Mouse (Mus musculus) MEL-GATA-1-ER (cell line): ENCODE data around the gene Gm20388.

Experiments
- DNase-seq: peaks from one replicate; pipeline ENCODE4 v3.0.0-alpha.2; 2012; ENCODE audit warnings: low read depth; ENCODE audit errors: extremely low read depth

Gene Gm20388

GRCm38 (mm10) chr8:120381865-120382264 is 471.2 kb downstream of the Gm20388 start:
- no peak for DNase-seq

GRCm38 (mm10) chr8:120382436-120383203 is 472.0 kb downstream of the Gm20388 start:
- no peak for DNase-seq

- DNase-seq, result no peak
These were observed 472.5 kb downstream of the Gm20388 start for GRCm38 (mm10) chr8:120383204-120383560.

- DNase-seq, result no peak
These were observed 473.1 kb downstream of the Gm20388 start for GRCm38 (mm10) chr8:120383713-120384112.

- no peak for DNase-seq
These were observed 474.1 kb downstream of the Gm20388 start for GRCm38 (mm10) chr8:120384745-120385144.

GRCm38 (mm10) chr8:120388246-120388645 is 477.6 kb downstream of the Gm20388 start:
- no peak for DNase-seq

- DNase-seq, result no peak
These were observed 480.0 kb downstream of the Gm20388 start for GRCm38 (mm10) chr8:120390598-120390997.

GRCm38 (mm10) chr8:120391856-120392255 is 481.2 kb downstream of the Gm20388 start:
- no peak for DNase-seq

- no peak for DNase-seq
These were observed 482.4 kb downstream of the Gm20388 start for GRCm38 (mm10) chr8:120393085-120393484.

- DNase-seq, result no peak
These were observed 483.2 kb downstream of the Gm20388 start for GRCm38 (mm10) chr8:120393871-120394275.

- DNase-seq, result no peak
These were observed 485.3 kb downstream of the Gm20388 start for GRCm38 (mm10) chr8:120395892-120396291.

GRCm38 (mm10) chr8:120396756-120397155 is 486.1 kb downstream of the Gm20388 start:
- DNase-seq, result no peak

- DNase-seq, result no peak
These were observed 487.1 kb downstream of the Gm20388 start for GRCm38 (mm10) chr8:120397444-120398411.

GRCm38 (mm10) chr8:120399212-120399934 is 488.7 kb downstream of the Gm20388 start:
- no peak for DNase-seq

GRCm38 (mm10) chr8:120401216-120401615 is 490.6 kb downstream of the Gm20388 start:
- no peak for DNase-seq

GRCm38 (mm10) chr8:120401712-120402111 is 491.1 kb downstream of the Gm20388 start:
- DNase-seq, result no peak

- no peak for DNase-seq
These were observed 493.1 kb downstream of the Gm20388 start for GRCm38 (mm10) chr8:120403606-120404269.

- DNase-seq, result no peak
These were observed 494.0 kb downstream of the Gm20388 start for GRCm38 (mm10) chr8:120404609-120405036.

GRCm38 (mm10) chr8:120406008-120406632 is 495.5 kb downstream of the Gm20388 start:
- no peak for DNase-seq

GRCm38 (mm10) chr8:120407701-120408240 is 497.1 kb downstream of the Gm20388 start:
- DNase-seq, result no peak
